Comparison of ENCODE assay signal across 8 mouse cellular contexts in genomic region chr9:21955570-21956281, GRCm38 (mm10). TPM values are rescaled to one million over a fixed set of nuclear protein-coding genes. Genes with fewer than 3 reads are reported as not detected.
DNase-seq lines count a peak whose midpoint lies in the region; ATAC-seq and TF ChIP-seq lines count a peak whose summit lies in the region.

TSS of gene Swsap1 (plus strand) at chr9:21955755.

- under 1% methylated on average over 54 of the region's 54 CpGs for WGBS in hindbrain, embryonic 10.5 days
- WGBS in lung, postnatal 0 days = 1% methylated on average over 54 of the region's 54 CpGs

- peaks cover 26% of the 10 kb centered on the region for H3K4me1 ChIP-seq in hindbrain, embryonic 10.5 days (replicated peaks)
- peaks cover 10% of the 10 kb centered on the region; the same call in 1 of the 2 replicates for H3K4me1 ChIP-seq in lung, postnatal 0 days (ENCODE audit: insufficient read depth, low read depth, low read length)

- H3K9me3 ChIP-seq in hindbrain, embryonic 10.5 days = no peaks in the 10 kb centered on the region; the same call in 1 of the 2 replicates
- no peaks in the 10 kb centered on the region for H3K9me3 ChIP-seq in lung, postnatal 0 days (ENCODE audit: low read length)

- TF ChIP-seq EP300 in lung, postnatal 0 days (IDR thresholded peaks at IDR 0.05) = no peak

- ATAC-seq in frontal cortex, adult (ENCODE audit: low TSS enrichment) = peak; percentile 90
- ATAC-seq in lung, postnatal 0 days = peak; percentile 98

- peak within 1 kb of the TSS; percentile 76 for H3K4me3 ChIP-seq in hindbrain, embryonic 10.5 days
- H3K4me3 ChIP-seq in lung, postnatal 0 days (ENCODE audit: low read depth, low read length) = peak within 1 kb of the TSS; percentile 73

- no peak for TF ChIP-seq CTCF in lung, postnatal 0 days (IDR thresholded peaks at IDR 0.05)

- peak; percentile 93 for DNase-seq in MN1 (ENCODE audit: low spot score)
- peak; percentile 100 for DNase-seq in cerebellum, adult 9-10 months
- DNase-seq in hindbrain, embryonic 10.5 days (ENCODE audit: low spot score) = peak; percentile 99
- peak; percentile 99 for DNase-seq in layer of hippocampus, adult 9-11 months
- DNase-seq in lung, postnatal 0 days (ENCODE audit: low spot score) = peak; percentile 98
- peak; percentile 97 for DNase-seq in ovary, postnatal 14 days (ENCODE audit: low spot score)
- DNase-seq in thymus, postnatal 14 days = peak; percentile 98

- peak within 1 kb of the TSS; percentile 73; the same call in 1 of the 2 replicates for H3K9ac ChIP-seq in lung, postnatal 0 days (replicated peaks; ENCODE audit: low read depth)

- H3K4me2 ChIP-seq in lung, postnatal 0 days (replicated peaks; ENCODE audit: low read depth, low read length) = peak within 1 kb of the TSS; percentile 63

- H3K27me3 ChIP-seq in hindbrain, embryonic 10.5 days (ENCODE audit: insufficient read depth, poor library complexity, severe bottlenecking) = peaks cover 24% of the 10 kb centered on the region
- H3K27me3 ChIP-seq in lung, postnatal 0 days (replicated peaks; ENCODE audit: insufficient read depth, low read length) = 0 out of 2 replicates have a peak, but pooled peaks cover 1% of the 10 kb centered on the region

- H3K36me3 ChIP-seq in hindbrain, embryonic 10.5 days = peaks cover 9% of the 10 kb centered on the region; the same call in 1 of the 2 replicates
- H3K36me3 ChIP-seq in lung, postnatal 0 days (ENCODE audit: insufficient read depth, low read length) = no peaks in the 10 kb centered on the region

- H3K27ac ChIP-seq in hindbrain, embryonic 10.5 days = peak within 1 kb of the TSS; percentile 97
- H3K27ac ChIP-seq in lung, postnatal 0 days (ENCODE audit: low read length) = peak within 1 kb of the TSS; percentile 94

RNA-seq across cellular contexts. Expression of gene Swsap1, which starts in this region (rescaled TPM):
- polyA plus RNA-seq in hindbrain, embryonic 10.5 days (2016; fragmentation: Nextera tagmentation; extraction: Ambion mirVana) = 7.1 and 9.3 TPM in 2 replicates
- 5.7 and 5.8 TPM in 2 replicates for polyA plus RNA-seq in lung, postnatal 0 days (2015; fragmentation: Nextera tagmentation; extraction: Ambion mirVana)

Comparison
In these comparisons a context has a peak if more than half of its experiments do, and no peak if none do; other contexts are left out.
1. Peak in every context shown above with its lines: DNase-seq, ATAC-seq, H3K4me3 ChIP-seq and H3K27ac ChIP-seq.